Mouse (Mus musculus): Measurements from ENCODE around the gene Immt.
"Not testable (repeated sequence)": the region's sequence is repeated elsewhere in the genome, so short reads cannot be mapped to it uniquely, and the experiment has no call there.

Gene Immt

DNA sequence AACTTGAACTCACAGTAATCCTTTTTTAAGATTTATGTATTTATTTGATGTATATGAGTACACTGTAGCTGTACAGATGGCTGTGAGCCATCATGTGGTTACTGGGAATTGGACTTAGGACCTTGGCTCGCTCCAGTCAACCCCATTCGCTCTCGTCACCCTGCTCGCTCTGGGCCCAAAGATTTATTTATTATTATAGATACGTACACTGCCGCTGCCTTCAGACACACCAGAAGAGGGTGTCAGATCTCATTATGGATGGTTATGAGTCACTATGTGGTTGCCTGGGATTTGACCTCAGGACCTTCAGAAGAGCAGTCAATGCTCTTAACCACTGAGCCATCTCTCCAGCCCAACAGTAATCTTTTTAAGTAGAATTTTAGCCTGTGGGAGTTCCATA is 15.8 kb downstream of the Immt start:
- DNase-seq (ENCODE audit: low spot score): not testable (repeated sequence)

DNA sequence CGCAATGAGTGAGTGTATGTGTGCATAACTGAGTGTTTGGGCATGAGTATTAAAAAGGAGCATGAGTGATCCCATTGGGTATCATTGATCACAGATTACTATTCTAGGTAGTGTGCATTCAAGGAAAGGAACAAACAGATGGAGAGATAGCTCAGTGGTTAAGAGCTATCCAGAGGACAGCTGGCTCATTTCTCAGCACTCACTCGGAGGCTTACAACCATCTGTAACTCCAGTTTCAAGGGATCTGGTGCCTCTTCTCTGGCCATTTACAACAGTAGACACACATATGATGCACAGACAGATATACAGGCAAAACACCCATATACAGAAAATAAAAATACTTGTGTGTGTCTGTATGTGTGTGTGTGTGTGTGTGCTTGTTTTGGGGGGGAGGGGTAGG is 36.6 kb downstream of the Immt start:
- no peak for DNase-seq (ENCODE audit: low spot score)

DNA sequence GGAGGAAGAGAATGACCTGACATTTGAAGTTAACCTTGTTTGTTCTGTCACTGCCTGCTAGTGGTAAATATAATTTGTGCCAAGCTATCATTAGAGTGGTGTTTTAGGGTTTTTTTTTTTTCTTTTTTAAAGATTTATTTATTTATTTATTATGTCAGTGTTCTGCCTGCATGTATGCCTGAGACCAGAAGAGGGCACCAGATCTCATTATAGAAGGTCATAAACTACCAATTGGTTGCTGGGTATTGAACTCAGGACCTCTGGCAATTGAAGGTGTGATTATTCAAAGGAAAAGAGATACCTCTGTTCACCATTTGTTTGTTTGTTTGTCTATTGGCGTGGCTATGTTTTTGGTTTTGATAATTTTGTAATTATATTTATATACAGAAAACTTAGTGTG is 37.7 kb downstream of the Immt start:
- DNase-seq (ENCODE audit: low spot score): no peak

DNA sequence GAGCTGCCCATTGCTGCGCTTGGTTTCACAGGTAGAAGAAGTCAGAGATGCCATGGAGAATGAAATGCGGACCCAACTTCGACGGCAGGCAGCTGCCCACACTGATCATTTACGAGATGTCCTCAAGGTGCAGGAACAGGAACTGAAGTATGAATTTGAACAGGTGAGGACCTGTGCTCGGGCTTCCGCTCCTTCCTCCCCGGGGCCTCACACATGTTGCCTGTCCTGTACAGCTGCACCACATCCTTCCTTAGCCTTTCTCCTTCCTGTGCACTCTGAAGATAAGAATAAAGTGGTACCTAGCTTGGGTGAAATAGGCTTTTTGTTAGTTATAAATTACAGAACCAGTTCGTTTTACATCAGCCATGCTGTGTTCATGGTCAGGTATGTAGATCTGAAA is 40.3 kb downstream of the Immt start:
- no peak for DNase-seq (ENCODE audit: low spot score)

DNA sequence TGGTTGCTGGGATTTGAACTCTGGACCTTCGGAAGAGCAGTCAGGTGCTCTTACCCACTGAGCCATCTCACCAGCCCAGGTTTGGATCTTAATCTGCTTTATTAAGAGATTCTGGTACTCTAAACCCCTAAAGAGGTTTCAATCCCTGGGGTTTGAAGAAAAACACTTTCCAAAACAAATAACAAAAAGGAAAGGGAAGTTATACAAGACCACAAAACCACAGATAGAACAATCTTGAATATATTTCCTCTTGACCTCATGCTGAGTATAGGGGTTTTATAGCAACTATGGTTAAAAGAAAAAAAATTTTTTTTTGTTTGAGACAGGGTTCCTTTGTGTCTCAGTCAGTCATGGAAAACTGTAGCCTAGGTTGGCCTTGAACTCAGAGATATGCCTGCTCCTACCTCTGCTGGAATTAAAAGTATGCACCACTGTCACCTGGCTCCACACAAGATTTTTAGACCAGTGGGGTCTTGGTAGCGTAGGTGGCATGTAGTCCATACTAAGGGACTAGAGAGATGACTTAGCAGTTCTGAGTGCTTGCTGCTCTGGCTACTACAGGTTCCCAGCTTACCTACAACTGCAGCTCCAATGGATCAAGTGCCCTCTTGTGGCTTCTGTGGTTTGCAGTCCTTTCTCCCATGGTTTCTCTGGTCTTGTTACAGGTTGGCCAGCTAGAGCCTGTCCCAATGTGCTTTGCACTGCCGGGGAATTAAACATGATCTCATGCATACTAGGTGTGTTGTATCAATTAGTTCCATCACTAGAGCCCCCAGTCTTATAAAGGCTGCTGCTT is 47.0 kb downstream of the Immt start:
- no peak for DNase-seq (ENCODE audit: low spot score)

DNA sequence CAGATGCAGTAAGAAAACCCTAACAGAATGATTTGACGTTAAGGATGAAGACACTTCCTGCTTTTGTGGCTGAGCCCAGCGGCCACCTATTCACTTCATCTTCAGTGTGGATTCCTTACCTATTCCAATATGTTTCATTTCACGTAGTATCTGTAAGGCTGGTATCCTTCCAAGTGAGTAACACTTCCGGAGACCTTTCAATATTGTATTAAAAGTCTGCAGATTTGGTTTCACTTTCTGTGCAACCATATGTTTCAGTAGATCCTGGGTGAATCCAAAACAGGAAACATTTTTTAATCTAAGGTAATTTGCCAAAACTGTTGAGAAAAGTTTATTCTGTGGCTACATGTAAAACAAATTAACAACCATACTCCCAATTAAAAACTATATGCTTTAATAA is 62.1 kb downstream of the Immt start:
- no peak for DNase-seq (ENCODE audit: low spot score)

DNA sequence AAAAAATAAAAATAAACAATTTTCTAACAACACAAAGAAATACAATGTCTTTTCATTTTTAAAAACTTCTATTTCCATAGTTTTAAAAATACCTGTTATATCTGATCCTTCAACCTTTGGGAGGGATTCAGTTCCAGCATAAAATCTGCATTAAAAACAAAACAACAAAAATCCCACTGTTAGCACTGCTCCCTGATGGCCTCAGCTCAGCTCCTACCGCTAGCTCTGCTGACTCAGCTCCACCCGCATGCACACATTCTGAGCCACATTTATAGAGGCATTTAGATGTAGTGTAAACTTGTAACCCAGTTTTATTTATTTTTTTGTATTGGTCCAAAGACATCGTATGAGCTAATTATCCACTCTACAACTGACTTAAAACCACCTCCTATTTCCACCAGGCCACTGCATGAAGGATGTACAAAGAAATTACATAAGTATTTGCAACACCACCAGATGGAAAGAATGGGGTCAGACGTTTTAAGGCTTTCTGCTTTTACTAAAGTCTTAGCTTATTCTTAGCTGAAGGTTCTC is 76.6 kb downstream of the Immt start:
- no peak for DNase-seq (ENCODE audit: low spot score)

DNA sequence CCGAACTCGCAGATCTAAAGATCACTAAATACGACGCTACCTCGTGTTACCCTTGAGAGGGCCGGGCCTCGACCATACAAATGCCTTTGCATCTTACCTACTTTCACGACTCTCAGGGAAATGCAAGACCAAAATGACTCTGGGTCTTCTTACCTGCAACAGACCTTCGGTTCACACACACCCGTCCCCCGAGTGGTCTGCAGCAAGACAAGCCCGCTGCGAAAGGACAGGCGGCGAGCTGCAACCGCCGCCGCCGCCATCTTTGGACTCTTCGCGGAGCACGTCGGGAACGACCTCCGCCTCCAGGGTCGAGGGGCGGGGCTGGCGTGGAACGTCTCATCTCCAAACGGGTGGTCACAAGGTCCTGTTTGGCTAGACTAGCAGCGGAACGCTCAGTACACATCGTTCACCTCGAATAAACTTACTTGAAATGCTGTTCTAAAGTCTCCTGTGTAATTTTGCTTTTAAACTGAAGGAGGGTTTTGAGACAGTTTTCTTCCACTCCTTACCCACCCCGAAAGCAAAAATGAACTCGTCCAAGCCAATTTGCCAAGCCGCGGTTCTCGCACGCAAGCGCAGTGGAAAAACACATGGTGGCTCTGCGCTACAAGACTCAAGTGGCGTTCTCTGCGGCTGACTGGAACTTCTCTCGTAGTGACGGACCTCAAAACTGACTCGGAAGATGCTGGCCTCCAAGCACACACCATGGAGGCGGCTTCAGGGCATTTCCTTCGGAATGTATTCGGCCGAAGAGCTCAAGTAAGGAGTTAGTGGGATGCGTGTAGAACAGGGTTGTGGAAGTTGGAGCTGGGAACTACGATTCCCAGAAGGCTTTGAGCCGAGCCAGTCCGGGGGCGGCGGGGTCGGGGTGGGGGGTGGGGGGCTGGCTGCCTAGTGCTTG is 77.6 kb downstream of the Immt start, which contains the start of the genes Ptcd3 and Polr1a:
Ptcd3 (minus strand) TSS at position 270 of the 901 bp plus-strand sequence.
Polr1a (plus strand) TSS at position 573 of the 901 bp plus-strand sequence.
- DNase-seq (ENCODE audit: low spot score): peak; percentile 96

DNA sequence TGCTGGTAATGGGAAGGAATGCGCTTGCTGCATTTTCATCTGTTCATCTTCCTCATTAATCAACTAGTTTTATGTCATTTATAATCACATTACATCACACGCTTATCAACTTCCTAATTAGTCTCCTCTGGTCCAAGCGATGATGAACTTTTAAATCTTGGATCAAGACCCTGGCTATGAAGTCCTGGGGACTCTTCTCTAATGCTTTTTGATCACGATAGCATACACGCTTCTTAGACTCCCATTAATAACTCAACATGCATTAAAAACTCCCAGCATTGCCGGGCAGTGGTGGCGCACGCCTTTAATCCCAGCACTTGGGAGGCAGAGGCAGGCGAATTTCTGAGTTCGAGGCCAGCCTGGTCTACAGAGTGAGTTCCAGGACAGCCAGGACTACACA is 78.3 kb downstream of the Immt start:
- DNase-seq (ENCODE audit: low spot score): no peak

DNA sequence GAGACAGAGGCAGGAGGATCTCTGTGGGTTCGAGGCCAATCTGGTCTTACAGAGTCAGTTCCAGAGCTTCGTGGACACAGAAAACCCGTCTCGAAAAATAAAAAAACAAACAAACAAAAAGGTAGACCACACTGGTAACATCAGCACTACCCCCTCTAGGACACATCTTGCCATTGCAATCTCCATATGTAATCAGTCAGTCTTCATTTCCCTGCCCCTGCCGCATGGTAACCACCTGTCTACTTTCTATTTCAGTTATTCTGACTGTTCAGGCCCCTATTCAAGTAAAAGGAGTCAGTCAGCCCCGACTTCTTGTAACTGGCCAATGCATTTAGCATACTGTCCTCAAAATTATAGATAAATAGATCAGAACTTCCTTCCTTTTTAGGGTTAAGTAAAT is 78.7 kb downstream of the Immt start:
- DNase-seq (ENCODE audit: low spot score): no peak

DNA sequence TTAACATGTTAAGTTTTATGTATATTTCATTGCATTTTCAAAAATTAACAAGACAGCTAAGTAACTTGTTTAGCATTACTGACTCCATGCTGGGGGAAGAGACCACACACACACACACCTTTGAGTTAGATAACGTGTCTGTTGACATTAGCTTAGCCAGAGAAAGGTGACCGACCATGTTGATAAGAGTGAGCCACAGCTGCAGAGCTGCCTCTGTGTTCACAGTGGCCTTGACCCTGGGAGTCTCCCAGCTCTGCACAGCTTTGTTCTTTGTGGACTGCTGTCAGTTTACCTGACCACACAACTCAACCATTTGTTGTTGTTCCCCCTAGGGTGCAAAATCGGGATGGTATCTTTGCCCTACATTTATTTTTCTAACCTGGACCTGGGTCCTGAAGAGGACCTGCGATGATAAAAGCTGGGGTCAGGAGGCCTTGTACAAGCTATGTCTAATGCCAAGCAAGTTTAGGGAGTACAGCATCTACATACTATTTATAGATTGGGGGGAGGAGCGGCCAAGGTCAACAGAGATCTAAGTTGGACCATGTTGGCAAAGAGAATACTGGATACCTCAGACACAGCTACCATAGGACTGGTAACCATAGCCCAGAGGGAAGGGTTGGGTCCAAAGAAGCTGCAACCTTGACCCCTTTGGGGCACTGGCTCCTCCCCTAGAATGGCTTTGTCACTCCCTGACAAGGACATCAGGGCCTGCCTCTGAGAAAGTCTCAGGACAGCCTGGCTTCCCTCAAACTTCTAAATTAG is 80.7 kb downstream of the Immt start:
- no peak for DNase-seq (ENCODE audit: low spot score)

DNA sequence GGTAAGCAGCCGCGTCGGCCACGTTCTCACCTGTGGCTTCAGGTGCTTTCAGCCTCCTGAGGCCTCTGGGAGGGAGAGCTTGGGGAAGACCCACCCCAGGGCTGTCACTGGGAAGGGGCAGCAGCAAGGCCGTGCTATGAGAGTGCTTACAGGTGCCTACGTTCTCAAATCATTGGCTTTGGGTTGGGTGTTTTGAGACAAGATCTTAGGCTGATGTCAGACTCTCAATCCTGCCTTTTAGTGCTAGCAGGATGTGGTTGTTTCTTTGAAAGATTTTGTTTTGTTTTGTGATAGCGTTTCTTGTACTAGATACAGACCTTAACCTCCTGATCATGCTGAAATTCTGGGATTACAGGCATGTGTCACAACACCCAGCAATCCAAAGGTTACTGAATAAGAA is 89.6 kb downstream of the Immt start:
- no peak for DNase-seq (ENCODE audit: low spot score)

DNA sequence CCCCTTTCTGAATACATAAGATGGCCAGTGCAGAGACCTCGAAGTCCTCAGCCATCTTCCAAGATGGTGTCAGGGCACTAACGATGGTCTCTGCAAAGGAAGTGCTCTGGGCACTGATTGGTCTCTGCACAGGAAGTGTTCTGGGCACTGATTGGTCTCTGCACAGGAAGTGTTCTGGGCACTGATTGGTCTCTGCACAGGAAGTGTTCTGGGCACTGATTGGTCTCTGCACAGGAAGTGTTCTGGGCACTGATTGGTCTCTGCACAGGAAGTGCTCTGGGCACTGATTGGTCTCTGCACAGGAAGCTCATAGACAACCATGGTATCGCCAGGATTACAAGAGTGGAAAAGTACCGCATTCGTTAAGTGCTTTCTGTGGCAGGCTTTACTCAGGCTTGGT is 94.1 kb downstream of the Immt start:
- DNase-seq (ENCODE audit: low spot score): not testable (repeated sequence)
